Mouse (Mus musculus) fibroblast of lung, adult 2 months (primary cell): ENCODE measurements around the gene Tm6sf2.
"Not testable (repeated sequence)": the region's sequence is repeated elsewhere in the genome, so short reads cannot be mapped to it uniquely, and the experiment has no call there.

Experiments used
- DNase-seq: peaks from one replicate; pipeline ENCODE4 v3.0.0-alpha.2; 2011; ENCODE audit warnings: low read depth

Tm6sf2 gene

GRCm38 (mm10) chr8:70072441-70073069 is at the start of gene Tm6sf2:
Gene Tm6sf2 (plus strand): TSS chr8:70072924.
- DNase-seq = no peak

GRCm38 (mm10) chr8:70023596-70023995 is 49.1 kb upstream of the Tm6sf2 start:
- DNase-seq = no peak

- no peak for DNase-seq
Measured at GRCm38 (mm10) chr8:70026151-70026550, 46.6 kb upstream of the Tm6sf2 start.

- no peak for DNase-seq
Measured at GRCm38 (mm10) chr8:70030255-70030654, 42.5 kb upstream of the Tm6sf2 start.

GRCm38 (mm10) chr8:70037994-70038393 is 34.7 kb upstream of the Tm6sf2 start:
- DNase-seq = no peak

GRCm38 (mm10) chr8:70041885-70042546 is 30.7 kb upstream of the Tm6sf2 start:
- no peak for DNase-seq

- DNase-seq = peak; percentile 97
Measured at GRCm38 (mm10) chr8:70042583-70043455, 29.9 kb upstream of the Tm6sf2 start, which contains the start of the genes Mau2 and Sugp1. Gene Mau2 (minus strand): TSS chr8:70042734. Gene Sugp1 (plus strand): TSS chr8:70042813.

- no peak for DNase-seq
Measured at GRCm38 (mm10) chr8:70043996-70044395, 28.7 kb upstream of the Tm6sf2 start.

- no peak for DNase-seq
Measured at GRCm38 (mm10) chr8:70049662-70050061, 23.1 kb upstream of the Tm6sf2 start.

GRCm38 (mm10) chr8:70050434-70050833 is 22.3 kb upstream of the Tm6sf2 start:
- DNase-seq = not testable (repeated sequence)

- DNase-seq = no peak
Measured at GRCm38 (mm10) chr8:70057721-70058120, 15.0 kb upstream of the Tm6sf2 start.

GRCm38 (mm10) chr8:70071836-70072440 is 786 bp upstream of the Tm6sf2 start:
- no peak for DNase-seq

- DNase-seq = no peak
Measured at GRCm38 (mm10) chr8:70073120-70073519, 396 bp downstream of the Tm6sf2 start.

GRCm38 (mm10) chr8:70073682-70074081 is 958 bp downstream of the Tm6sf2 start:
- no peak for DNase-seq

GRCm38 (mm10) chr8:70081976-70082375 is 9.3 kb downstream of the Tm6sf2 start:
- no peak for DNase-seq

GRCm38 (mm10) chr8:70083285-70083684 is 10.6 kb downstream of the Tm6sf2 start, which contains the start of gene Hapln4:
Gene Hapln4 (plus strand): TSS chr8:70083457.
- no peak for DNase-seq

GRCm38 (mm10) chr8:70084191-70085065 is 11.7 kb downstream of the Tm6sf2 start:
- DNase-seq = no peak

- DNase-seq = no peak
Measured at GRCm38 (mm10) chr8:70086151-70086550, 13.4 kb downstream of the Tm6sf2 start.

GRCm38 (mm10) chr8:70087237-70087636 is 14.5 kb downstream of the Tm6sf2 start:
- DNase-seq = no peak

- DNase-seq = no peak
Measured at GRCm38 (mm10) chr8:70087836-70088650, 15.3 kb downstream of the Tm6sf2 start.
